Mouse (Mus musculus): ENCODE data around the gene Olfr523. TPM values are rescaled to one million over a fixed set of nuclear protein-coding genes. Genes with fewer than 3 reads are reported as not detected.

Olfr523 gene
- total and polyA plus RNA-seq, 2 experiments from 2014 or later, result 0.05 TPM; not detected in 1

GRCm38 (mm10) chr7:140153829-140154217 is 19.2 kb upstream of the Olfr523 start:
- H3K9me3 ChIP-seq (ENCODE audit: low read length), result no peaks in the 10 kb centered on the region
- H3K27me3 ChIP-seq (ENCODE audit: insufficient read depth, low read length), result no peaks in the 10 kb centered on the region
- H3K27ac ChIP-seq (ENCODE audit: low read depth, low read length), result peak overlapping the region; percentile 92
- peak overlapping the region; percentile 49 for H3K4me3 ChIP-seq (ENCODE audit: low read depth, low read length)
- H3K9ac ChIP-seq (replicated peaks; ENCODE audit: low read length, poor library complexity, severe bottlenecking), result peak overlapping the region; percentile 82
- no peak for TF ChIP-seq CTCF (IDR thresholded peaks at IDR 0.05)
- peak; percentile 56 for ATAC-seq (ENCODE audit: low FRiP score)
- DNase-seq (ENCODE audit: low spot score), result peak; percentile 6
- no peaks in the 10 kb centered on the region for H3K36me3 ChIP-seq (ENCODE audit: insufficient read depth, low read length)
- WGBS, result 7% methylated on average over 4 of the region's 4 CpGs
- peak overlapping the region; percentile 80 for H3K4me2 ChIP-seq (ENCODE audit: low read depth, low read length, poor library complexity, severe bottlenecking)
- H3K4me1 ChIP-seq (ENCODE audit: insufficient read depth, low read length), result peaks cover 19% of the 10 kb centered on the region; the same call in 1 of the 2 replicates

DNA sequence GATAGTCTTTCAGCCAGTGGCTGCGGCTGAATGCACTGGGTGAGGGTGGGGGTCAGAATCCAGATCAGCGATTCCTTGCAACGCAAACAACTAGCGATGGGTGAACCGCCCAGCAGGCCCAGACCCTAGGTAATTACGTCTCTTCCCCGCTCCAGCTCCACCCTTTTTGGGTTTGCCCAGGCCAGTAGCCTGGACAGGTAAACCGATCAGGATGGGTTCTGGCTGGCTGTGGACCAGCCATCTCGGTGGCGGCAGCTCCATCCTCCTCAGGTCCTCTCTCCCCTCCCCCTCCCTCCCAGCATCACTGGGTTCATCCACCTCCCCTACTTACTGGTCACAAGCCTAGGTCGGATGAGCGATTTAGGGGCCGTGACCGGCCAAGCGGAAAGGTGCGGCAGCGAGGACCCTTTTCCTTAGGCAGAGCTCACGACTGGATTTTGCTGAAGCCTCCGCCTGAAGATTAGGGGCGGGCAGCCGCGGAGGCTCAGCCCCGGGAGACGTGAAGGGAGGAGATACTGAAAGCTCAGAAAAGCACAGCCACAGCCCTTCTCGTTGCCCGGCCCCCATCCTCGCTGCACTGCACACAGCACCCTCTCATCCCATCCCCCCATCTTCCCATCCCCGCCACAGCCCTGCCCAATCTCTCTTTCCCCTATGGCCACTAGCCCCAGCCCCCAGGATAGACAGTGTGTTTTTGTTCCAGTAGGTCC is 18.6 kb upstream of the Olfr523 start, which contains the start of gene Sprn:
Gene Sprn (minus strand): TSS at position 660 of the 710 bp plus-strand sequence.
- ATAC-seq (ENCODE audit: low FRiP score) (peak; percentile 87), DNase-seq (ENCODE audit: low spot score) (peak; percentile 74)
- peak within 1 kb of the TSS; percentile 49 for H3K4me3 ChIP-seq (ENCODE audit: low read depth, low read length)
- H3K36me3 ChIP-seq (ENCODE audit: insufficient read depth, low read length), result no peaks in the 10 kb centered on the region
- peak within 1 kb of the TSS; percentile 82 for H3K9ac ChIP-seq (replicated peaks; ENCODE audit: low read length, poor library complexity, severe bottlenecking)
- peaks cover 19% of the 10 kb centered on the region; the same call in 1 of the 2 replicates for H3K4me1 ChIP-seq (ENCODE audit: insufficient read depth, low read length)
- WGBS, result under 1% methylated on average over 28 of the region's 28 CpGs
- H3K4me2 ChIP-seq (ENCODE audit: low read depth, low read length, poor library complexity, severe bottlenecking), result peak within 1 kb of the TSS; percentile 80
- no peak for TF ChIP-seq CTCF (IDR thresholded peaks at IDR 0.05)
- no peaks in the 10 kb centered on the region for H3K9me3 ChIP-seq (ENCODE audit: low read length)
- peak within 1 kb of the TSS; percentile 92 for H3K27ac ChIP-seq (ENCODE audit: low read depth, low read length)
- H3K27me3 ChIP-seq (ENCODE audit: insufficient read depth, low read length), result no peaks in the 10 kb centered on the region

GRCm38 (mm10) chr7:140160363-140160762 is 12.7 kb upstream of the Olfr523 start:
- Histone ChIP-seq H3K36me3 (ENCODE audit: insufficient read depth, low read length) (no peaks in the 10 kb centered on the region), H3K9me3 (ENCODE audit: low read length) (no peaks in the 10 kb centered on the region), H3K4me3 (ENCODE audit: low read depth, low read length) (no peak overlapping the region), H3K4me2 (ENCODE audit: low read depth, low read length, poor library complexity, severe bottlenecking) (no peak overlapping the region), H3K4me1 (ENCODE audit: insufficient read depth, low read length) (peaks cover 2% of the 10 kb centered on the region; the same call in 1 of the 2 replicates), H3K27me3 (ENCODE audit: insufficient read depth, low read length) (no peaks in the 10 kb centered on the region), H3K9ac (replicated peaks; ENCODE audit: low read length, poor library complexity, severe bottlenecking) (no peak overlapping the region), H3K27ac (ENCODE audit: low read depth, low read length) (no peak overlapping the region)
- WGBS, result 82% methylated on average over 3 of the region's 3 CpGs
- DNase-seq (ENCODE audit: low spot score) (no peak), ATAC-seq (ENCODE audit: low FRiP score) (no peak)
- TF ChIP-seq CTCF (IDR thresholded peaks at IDR 0.05), result no peak

DNA sequence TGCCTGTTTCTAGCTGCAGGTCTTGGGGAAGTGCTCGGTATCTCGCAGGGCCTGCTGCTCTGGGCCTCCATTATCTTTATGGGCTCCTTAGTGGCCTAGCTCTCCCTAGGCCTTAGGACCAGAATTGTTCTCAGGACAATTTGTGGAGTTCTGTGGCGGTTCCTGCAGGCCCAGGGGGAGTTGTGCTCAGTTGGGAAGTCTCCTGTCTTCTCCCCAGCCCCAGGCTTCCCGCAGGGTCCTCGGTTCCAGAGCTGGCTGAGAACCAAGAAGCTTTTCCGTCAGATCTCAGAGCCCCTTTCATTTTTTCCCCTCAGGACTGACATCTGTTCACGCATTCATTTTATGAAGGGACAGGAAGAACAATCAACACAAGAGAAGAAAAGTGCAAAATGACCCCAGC is 8.4 kb upstream of the Olfr523 start, which contains the start of gene Olfr522:
Gene Olfr522 (minus strand): TSS at position 101 of the 400 bp plus-strand sequence.
- DNase-seq (ENCODE audit: low spot score), result no peak
- no peak for ATAC-seq (ENCODE audit: low FRiP score)
- no peak within 1 kb of the TSS for H3K4me3 ChIP-seq (ENCODE audit: low read depth, low read length)
- H3K36me3 ChIP-seq (ENCODE audit: insufficient read depth, low read length), result no peaks in the 10 kb centered on the region
- H3K4me1 ChIP-seq (ENCODE audit: insufficient read depth, low read length), result no peaks in the 10 kb centered on the region
- 73% methylated on average over 7 of the region's 7 CpGs for WGBS
- no peaks in the 10 kb centered on the region for H3K9me3 ChIP-seq (ENCODE audit: low read length)
- H3K27me3 ChIP-seq (ENCODE audit: insufficient read depth, low read length), result no peaks in the 10 kb centered on the region
- no peak within 1 kb of the TSS for H3K27ac ChIP-seq (ENCODE audit: low read depth, low read length)
- TF ChIP-seq CTCF (IDR thresholded peaks at IDR 0.05), result no peak
- no peak within 1 kb of the TSS for H3K9ac ChIP-seq (replicated peaks; ENCODE audit: low read length, poor library complexity, severe bottlenecking)
- no peak within 1 kb of the TSS for H3K4me2 ChIP-seq (ENCODE audit: low read depth, low read length, poor library complexity, severe bottlenecking)

DNA sequence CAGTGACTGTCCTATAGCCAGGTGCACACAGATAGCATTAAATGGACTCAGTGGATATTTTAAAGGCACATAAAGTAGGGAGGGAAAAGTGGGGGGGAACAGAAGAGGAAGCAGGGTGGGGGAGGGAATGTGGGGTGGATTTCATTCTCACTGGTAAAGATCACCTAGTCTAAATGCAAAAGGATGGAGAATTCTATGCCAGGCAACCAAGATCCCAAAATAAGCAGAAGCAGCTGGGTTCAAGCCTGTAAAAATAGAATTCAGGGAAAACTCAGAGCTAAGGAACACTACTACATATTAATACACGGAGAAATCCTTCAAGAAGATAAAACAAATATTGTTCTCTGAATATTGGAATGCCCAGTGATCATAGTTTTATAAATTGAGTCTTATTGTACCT is 5.1 kb upstream of the Olfr523 start:
- no peak for ATAC-seq (ENCODE audit: low FRiP score)

DNA sequence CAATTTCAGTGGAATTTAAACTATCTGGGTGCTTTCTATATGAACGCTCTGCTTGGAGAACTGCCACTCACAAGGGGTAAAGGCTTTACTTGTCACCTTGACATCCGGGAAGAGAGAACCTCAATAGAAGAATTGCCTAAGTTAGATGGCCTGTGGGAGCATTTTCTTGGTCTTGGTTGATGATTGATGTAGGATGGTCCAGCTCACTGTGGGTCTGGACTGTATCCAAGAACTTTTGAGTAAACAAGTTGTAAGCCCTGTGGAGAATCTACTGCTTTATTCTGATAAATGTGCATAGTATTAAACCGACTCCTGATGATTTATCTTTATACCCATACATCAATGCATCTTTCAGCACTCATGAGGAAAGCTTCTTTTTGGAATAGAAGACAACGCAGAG is 3.6 kb upstream of the Olfr523 start:
- 82% methylated on average over 4 of the region's 4 CpGs for WGBS
- no peak overlapping the region for H3K4me3 ChIP-seq (ENCODE audit: low read depth, low read length)
- no peaks in the 10 kb centered on the region for H3K4me1 ChIP-seq (ENCODE audit: insufficient read depth, low read length)
- no peaks in the 10 kb centered on the region for H3K27me3 ChIP-seq (ENCODE audit: insufficient read depth, low read length)
- ATAC-seq (ENCODE audit: low FRiP score) (no peak), DNase-seq (ENCODE audit: low spot score) (no peak)
- TF ChIP-seq CTCF (IDR thresholded peaks at IDR 0.05), result no peak
- no peak overlapping the region for H3K4me2 ChIP-seq (ENCODE audit: low read depth, low read length, poor library complexity, severe bottlenecking)
- no peaks in the 10 kb centered on the region for H3K36me3 ChIP-seq (ENCODE audit: insufficient read depth, low read length)
- no peak overlapping the region for H3K27ac ChIP-seq (ENCODE audit: low read depth, low read length)
- H3K9ac ChIP-seq (replicated peaks; ENCODE audit: low read length, poor library complexity, severe bottlenecking), result no peak overlapping the region
- no peaks in the 10 kb centered on the region for H3K9me3 ChIP-seq (ENCODE audit: low read length)

More for the DNA sequence above, 5.1 kb upstream of the Olfr523 start:
- DNase-seq (ENCODE audit: low spot score), result no peak
- H3K27ac ChIP-seq (ENCODE audit: low read depth, low read length), result no peak overlapping the region
- H3K9me3 ChIP-seq (ENCODE audit: low read length), result no peaks in the 10 kb centered on the region
- H3K36me3 ChIP-seq (ENCODE audit: insufficient read depth, low read length), result no peaks in the 10 kb centered on the region
- TF ChIP-seq CTCF (IDR thresholded peaks at IDR 0.05), result no peak
- H3K4me1 ChIP-seq (ENCODE audit: insufficient read depth, low read length), result no peaks in the 10 kb centered on the region
- WGBS, result 81% methylated on average over 1 of the region's 1 CpGs
- H3K9ac ChIP-seq (replicated peaks; ENCODE audit: low read length, poor library complexity, severe bottlenecking), result no peak overlapping the region
- no peaks in the 10 kb centered on the region for H3K27me3 ChIP-seq (ENCODE audit: insufficient read depth, low read length)
- H3K4me2 ChIP-seq (ENCODE audit: low read depth, low read length, poor library complexity, severe bottlenecking), result no peak overlapping the region
- H3K4me3 ChIP-seq (ENCODE audit: low read depth, low read length), result no peak overlapping the region
